Comparison of ENCODE assay signal across 12 mouse cellular contexts in the genomic region with DNA sequence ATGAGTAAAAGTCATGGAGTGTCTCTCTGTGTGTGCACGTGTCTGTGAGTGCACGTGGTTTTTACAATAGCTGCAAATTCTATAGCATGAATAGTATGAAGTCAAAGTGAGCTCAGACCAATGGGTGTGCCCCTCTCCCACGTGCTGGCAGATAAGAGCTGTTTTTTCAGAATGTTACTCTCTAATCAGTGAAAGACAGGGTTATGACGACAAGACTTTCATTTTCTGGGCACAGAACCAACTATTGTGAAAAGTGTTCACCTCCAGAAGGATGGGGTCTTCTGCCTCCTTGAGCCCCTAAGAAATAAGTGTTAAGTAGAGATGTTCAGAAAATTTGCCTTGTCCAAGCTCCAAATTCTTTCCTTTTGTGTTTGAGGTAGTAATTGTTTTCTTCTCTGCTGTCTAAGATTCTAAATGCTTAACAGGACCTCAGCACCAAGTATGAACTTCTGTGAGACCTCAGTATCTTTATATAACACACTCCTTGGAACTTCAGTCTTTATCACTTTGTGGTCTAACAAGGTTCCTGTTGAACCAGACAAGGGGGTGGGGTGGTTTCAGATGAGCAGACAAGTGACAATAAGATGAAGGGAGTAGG.
DNase-seq lines count a peak whose midpoint lies in the region; ATAC-seq and TF ChIP-seq lines count a peak whose summit lies in the region.
"Had no signal": no experiment of that assay in that cellular context is flagged by ENCODE, and none has a peak within 500 bp of the region (broad histone marks: within the 10 kb centered on the region; RNA-seq: fewer than 3 reads in every experiment).

No protein-coding gene starts in this region.

- TF ChIP-seq CTCF in liver, postnatal 0 days (IDR thresholded peaks at IDR 0.05; ENCODE audit: low read depth): no peak

- H3K4me2 ChIP-seq in liver, postnatal 0 days (ENCODE audit: low read depth, low read length): peak overlapping the region; percentile 30; the same call in 1 of the 2 replicates
- H3K4me2 ChIP-seq in hindbrain, embryonic 13.5 days: no peak overlapping the region
- no peak overlapping the region for H3K4me2 ChIP-seq in neural tube, embryonic 15.5 days
- H3K4me2 ChIP-seq: embryonic facial prominence, embryonic 12.5 days had no signal

- WGBS in liver, postnatal 0 days (ENCODE audit: insufficient replicate concordance): 29% methylated on average over 4 of the region's 4 CpGs
- 75% methylated on average over 4 of the region's 4 CpGs for WGBS in hindbrain, embryonic 13.5 days
- 73% methylated on average over 4 of the region's 4 CpGs for WGBS in neural tube, embryonic 15.5 days

- H3K4me3 ChIP-seq in liver, postnatal 0 days (ENCODE audit: low read depth, low read length): no peak overlapping the region
- no peak overlapping the region for H3K4me3 ChIP-seq in hindbrain, embryonic 13.5 days
- no peak overlapping the region for H3K4me3 ChIP-seq in neural tube, embryonic 15.5 days (replicated peaks)
- H3K4me3 ChIP-seq: embryonic facial prominence, embryonic 12.5 days had no signal

- intact Hi-C loops in left cerebral cortex, postnatal 4 days (cut with DNase I): no loop called here

- H3K9me3 ChIP-seq in liver, postnatal 0 days (ENCODE audit: low read length): no peaks in the 10 kb centered on the region
- H3K9me3 ChIP-seq in hindbrain, embryonic 13.5 days: no peaks in the 10 kb centered on the region
- H3K9me3 ChIP-seq in neural tube, embryonic 15.5 days (replicated peaks): no peaks in the 10 kb centered on the region
- H3K9me3 ChIP-seq: embryonic facial prominence, embryonic 12.5 days had no signal

- ATAC-seq in erythroid progenitor cell, adult 5-6 weeks (replicated peaks; ENCODE audit: low FRiP score, poor library complexity, severe bottlenecking): peak; percentile 87
- peak; percentile 95 for ATAC-seq in liver, postnatal 0 days
- ATAC-seq in hindbrain, embryonic 13.5 days (ENCODE audit: low FRiP score): no peak
- no peak for ATAC-seq in neural tube, embryonic 15.5 days (ENCODE audit: low FRiP score)

- H3K27me3 ChIP-seq in liver, postnatal 0 days (ENCODE audit: insufficient read depth, low read length): no peaks in the 10 kb centered on the region
- H3K27me3 ChIP-seq in hindbrain, embryonic 13.5 days: no peaks in the 10 kb centered on the region
- H3K27me3 ChIP-seq in neural tube, embryonic 15.5 days (replicated peaks): no peaks in the 10 kb centered on the region
- H3K27me3 ChIP-seq: embryonic facial prominence, embryonic 12.5 days had no signal

- H3K9ac ChIP-seq in liver, postnatal 0 days (replicated peaks): 0 out of 2 replicates have a peak overlapping the region, but pooled peaks have one; percentile 2
- H3K9ac ChIP-seq in hindbrain, embryonic 13.5 days: no peak overlapping the region
- H3K9ac ChIP-seq in neural tube, embryonic 15.5 days (replicated peaks): no peak overlapping the region
- H3K9ac ChIP-seq: embryonic facial prominence, embryonic 12.5 days had no signal

- H3K4me1 ChIP-seq in liver, postnatal 0 days (ENCODE audit: insufficient read depth): peaks cover 18% of the 10 kb centered on the region
- no peaks in the 10 kb centered on the region for H3K4me1 ChIP-seq in hindbrain, embryonic 13.5 days (replicated peaks)
- H3K4me1 ChIP-seq in neural tube, embryonic 15.5 days: no peaks in the 10 kb centered on the region
- H3K4me1 ChIP-seq: embryonic facial prominence, embryonic 12.5 days had no signal

- H3K27ac ChIP-seq in liver, postnatal 0 days (ENCODE audit: low read depth): peak overlapping the region; percentile 85
- no peak overlapping the region for H3K27ac ChIP-seq in hindbrain, embryonic 13.5 days
- no peak overlapping the region for H3K27ac ChIP-seq in neural tube, embryonic 15.5 days (replicated peaks)
- H3K27ac ChIP-seq: embryonic facial prominence, embryonic 12.5 days had no signal

- TF ChIP-seq EP300 in liver, postnatal 0 days (IDR thresholded peaks at IDR 0.05; ENCODE audit: low read depth): peak; percentile 97

- DNase-seq in 416B (ENCODE audit: low read depth): peak; percentile 90
- DNase-seq in CD4-positive, CD25-positive, alpha-beta regulatory T cell, adult 2 months (ENCODE audit: low read depth, low spot score): peak; percentile 33
- peak; percentile 54 for DNase-seq in liver, postnatal 0 days
- DNase-seq in left cerebral cortex, postnatal 4 days: no peak
- DNase-seq: adrenal gland, adult 2 months; cerebellum, adult 8-10 months; kidney, postnatal 25 days; lung, postnatal 10 days had no signal

- H3K36me3 ChIP-seq in liver, postnatal 0 days (replicated peaks; ENCODE audit: insufficient read depth, low read length): no peaks in the 10 kb centered on the region
- H3K36me3 ChIP-seq in hindbrain, embryonic 13.5 days: no peaks in the 10 kb centered on the region
- no peaks in the 10 kb centered on the region for H3K36me3 ChIP-seq in neural tube, embryonic 15.5 days
- H3K36me3 ChIP-seq: embryonic facial prominence, embryonic 12.5 days had no signal

Comparison
In these comparisons a context has a peak if more than half of its experiments do, and no peak if none do; other contexts are left out.
1. ATAC-seq: peak in erythroid progenitor cell, adult 5-6 weeks (single experiment) and liver, postnatal 0 days (single experiment); none in hindbrain, embryonic 13.5 days (single experiment) and neural tube, embryonic 15.5 days (single experiment).